Mouse (Mus musculus) right cerebral cortex, adult 18-20 months (tissue): ENCODE measurements around the gene Gm10645.

Experiments used
- DNase-seq: peaks from one replicate; pipeline ENCODE4 v3.0.0; 2022; ENCODE audit warnings: mixed read lengths

Gm10645 gene

GRCm38 (mm10) chr8:83167932-83168331, 2.0 kb upstream of the Gm10645 start:
- no peak for DNase-seq

GRCm38 (mm10) chr8:83165235-83165930, 587 bp downstream of the Gm10645 start, which contains the start of gene Tbc1d9:
Gene Tbc1d9 (plus strand): TSS chr8:83165352.
- DNase-seq = peak; percentile 77

GRCm38 (mm10) chr8:83160613-83161012, 5.4 kb downstream of the Gm10645 start:
- DNase-seq = no peak

- DNase-seq = no peak
Measured at GRCm38 (mm10) chr8:83159615-83160014, 6.4 kb downstream of the Gm10645 start.

- no peak for DNase-seq
Measured at GRCm38 (mm10) chr8:83158971-83159370, 7.0 kb downstream of the Gm10645 start.

GRCm38 (mm10) chr8:83155110-83155509, 10.9 kb downstream of the Gm10645 start:
- DNase-seq = no peak

- no peak for DNase-seq
Measured at GRCm38 (mm10) chr8:83152470-83152869, 13.5 kb downstream of the Gm10645 start.

- no peak for DNase-seq
Measured at GRCm38 (mm10) chr8:83152055-83152454, 13.9 kb downstream of the Gm10645 start.

GRCm38 (mm10) chr8:83149124-83149523, 16.8 kb downstream of the Gm10645 start:
- no peak for DNase-seq

GRCm38 (mm10) chr8:83145421-83145820, 20.5 kb downstream of the Gm10645 start:
- DNase-seq = no peak

- DNase-seq = no peak
Measured at GRCm38 (mm10) chr8:83144601-83145000, 21.4 kb downstream of the Gm10645 start.

- no peak for DNase-seq
Measured at GRCm38 (mm10) chr8:83141358-83141757, 24.6 kb downstream of the Gm10645 start.

- no peak for DNase-seq
Measured at GRCm38 (mm10) chr8:83140701-83141111, 25.3 kb downstream of the Gm10645 start.

GRCm38 (mm10) chr8:83140068-83140467, 25.9 kb downstream of the Gm10645 start:
- DNase-seq = no peak

GRCm38 (mm10) chr8:83135086-83135485, 30.9 kb downstream of the Gm10645 start:
- DNase-seq = no peak
